Mouse (Mus musculus) CD8-positive naive resting alpha-beta T cell, adult 2 months (primary cell): Measurements from ENCODE around the gene Rcbtb2.

Experiments
- DNase-seq, 2 experiments: peaks; one replicate each; pipeline ENCODE4 v3.0.0; 2022; ENCODE audit warnings: low read depth in 2 of 2, low spot score in 2 of 2

The Rcbtb2 gene

GRCm38 (mm10) chr14:73199058-73199457, 76.2 kb downstream of the Rcbtb2 start:
- DNase-seq: no peak

GRCm38 (mm10) chr14:73201447-73201846, 78.6 kb downstream of the Rcbtb2 start:
- DNase-seq: no peak

GRCm38 (mm10) chr14:73204016-73204415, 81.2 kb downstream of the Rcbtb2 start:
- DNase-seq: no peak

GRCm38 (mm10) chr14:73209262-73209661, 86.4 kb downstream of the Rcbtb2 start:
- no peak for DNase-seq

- DNase-seq: no peak
Measured at GRCm38 (mm10) chr14:73210196-73210595, 87.4 kb downstream of the Rcbtb2 start.

- DNase-seq: no peak
Measured at GRCm38 (mm10) chr14:73211477-73211876, 88.6 kb downstream of the Rcbtb2 start.

GRCm38 (mm10) chr14:73217062-73217461, 94.2 kb downstream of the Rcbtb2 start:
- DNase-seq: no peak

- no peak for DNase-seq
Measured at GRCm38 (mm10) chr14:73222316-73222970, 99.6 kb downstream of the Rcbtb2 start.

- DNase-seq: no peak
Measured at GRCm38 (mm10) chr14:73226346-73226745, 103.5 kb downstream of the Rcbtb2 start.

GRCm38 (mm10) chr14:73226849-73227248, 104.0 kb downstream of the Rcbtb2 start:
- no peak for DNase-seq

- no peak for DNase-seq
Measured at GRCm38 (mm10) chr14:73231286-73231982, 108.6 kb downstream of the Rcbtb2 start.

GRCm38 (mm10) chr14:73234468-73235031, 111.7 kb downstream of the Rcbtb2 start:
- DNase-seq: no peak

- peak; percentile 5 to 35 for DNase-seq
Measured at GRCm38 (mm10) chr14:73237848-73238321, 115.0 kb downstream of the Rcbtb2 start, which contains the start of gene Lpar6. Gene Lpar6 (plus strand): TSS chr14:73237895.

GRCm38 (mm10) chr14:73238498-73239250, 115.8 kb downstream of the Rcbtb2 start:
- DNase-seq: peak; percentile 12 to 32

GRCm38 (mm10) chr14:73239291-73239690, 116.5 kb downstream of the Rcbtb2 start:
- peak; percentile 6 to 18 for DNase-seq

GRCm38 (mm10) chr14:73239857-73240256, 117.0 kb downstream of the Rcbtb2 start:
- DNase-seq: no peak

- DNase-seq: no peak
Measured at GRCm38 (mm10) chr14:73244061-73244597, 121.3 kb downstream of the Rcbtb2 start.

- no peak for DNase-seq
Measured at GRCm38 (mm10) chr14:73250056-73250455, 127.2 kb downstream of the Rcbtb2 start.

- no peak for DNase-seq
Measured at GRCm38 (mm10) chr14:73252276-73252675, 129.4 kb downstream of the Rcbtb2 start.

GRCm38 (mm10) chr14:73253453-73254251, 130.8 kb downstream of the Rcbtb2 start:
- DNase-seq: peak in 1 of 2 experiments; percentile 18
